Mouse (Mus musculus) C2C12 (cell line): ENCODE results near the gene Gpr108. TPM values are rescaled to one million over a fixed set of nuclear protein-coding genes. Genes with fewer than 3 reads are reported as not detected.
A peak's percentile ranks its signal among the peaks of the same experiment; 100 is the strongest.

Source experiments
- H3K27me3 ChIP-seq: one replicate; pipeline ENCODE4 v1.6.1; 2011; ENCODE audit not compliant: control insufficient read depth, insufficient read depth, insufficient read length
- H3K36me3 ChIP-seq: one replicate; pipeline ENCODE4 v1.6.1; 2011; ENCODE audit not compliant: control insufficient read depth, insufficient read depth
- H3K4me3 ChIP-seq: one replicate; pipeline ENCODE4 v1.5.1; 2011; ENCODE audit warnings: mild to moderate bottlenecking, control low read depth; ENCODE audit not compliant: poor library complexity, insufficient read depth, severe bottlenecking
- H3K79me2 ChIP-seq: one replicate; pipeline ENCODE4 v1.6.1; 2011; ENCODE audit not compliant: control insufficient read depth, insufficient read depth
- H3K79me3 ChIP-seq: one replicate; pipeline ENCODE4 v1.6.1; 2011; ENCODE audit warnings: low read depth, control low read depth
- H3ac ChIP-seq: one replicate; pipeline ENCODE3; 2011; ENCODE audit warnings: low read depth; ENCODE audit not compliant: control insufficient read depth, insufficient read length
- CEBPB ChIP-seq: IDR thresholded peaks from one replicate; pipeline ENCODE4 v1.6.1; 2011; ENCODE audit warnings: low read depth, mild to moderate bottlenecking, control low read depth, moderate library complexity
- CTCF ChIP-seq: IDR thresholded peaks from one replicate; pipeline ENCODE4 v1.5.1; 2011; ENCODE audit not compliant: control insufficient read depth, insufficient read depth, insufficient read length
- FOSL1 ChIP-seq: IDR thresholded peaks from one replicate; pipeline ENCODE4 v1.8.0; 2011; ENCODE audit warnings: mild to moderate bottlenecking, low read length; ENCODE audit not compliant: poor library complexity, insufficient read depth, severe bottlenecking
- MAX ChIP-seq: IDR thresholded peaks from one replicate; pipeline ENCODE4 v1.6.1; 2011; ENCODE audit warnings: mild to moderate bottlenecking, control low read depth
- MYOD1 ChIP-seq: IDR thresholded peaks from one replicate; pipeline ENCODE4 v1.6.1; 2011; ENCODE audit warnings: low read depth; ENCODE audit not compliant: control insufficient read depth, insufficient read length
- MYOG ChIP-seq: IDR thresholded peaks from one replicate; pipeline ENCODE4 v1.6.1; 2011; ENCODE audit not compliant: control insufficient read depth, insufficient read length; ENCODE audit errors: extremely low read depth
- USF1 ChIP-seq: IDR thresholded peaks from one replicate; pipeline ENCODE4 v1.6.1; 2011; ENCODE audit warnings: low read depth, mild to moderate bottlenecking, control low read depth, moderate library complexity
- polyA plus RNA-seq: library from polyadenylated mRNA; unstranded; fragments of >200 nt; fragmentation: generic; extraction: Trizol; gene quantifications from one replicate; pipeline ENCODE4 v1.2.1, GENCODE M21; 2012; ENCODE audit warnings: missing spikeins

Gpr108 gene
- polyA plus RNA-seq, 1 experiment = 24.7 TPM

DNA sequence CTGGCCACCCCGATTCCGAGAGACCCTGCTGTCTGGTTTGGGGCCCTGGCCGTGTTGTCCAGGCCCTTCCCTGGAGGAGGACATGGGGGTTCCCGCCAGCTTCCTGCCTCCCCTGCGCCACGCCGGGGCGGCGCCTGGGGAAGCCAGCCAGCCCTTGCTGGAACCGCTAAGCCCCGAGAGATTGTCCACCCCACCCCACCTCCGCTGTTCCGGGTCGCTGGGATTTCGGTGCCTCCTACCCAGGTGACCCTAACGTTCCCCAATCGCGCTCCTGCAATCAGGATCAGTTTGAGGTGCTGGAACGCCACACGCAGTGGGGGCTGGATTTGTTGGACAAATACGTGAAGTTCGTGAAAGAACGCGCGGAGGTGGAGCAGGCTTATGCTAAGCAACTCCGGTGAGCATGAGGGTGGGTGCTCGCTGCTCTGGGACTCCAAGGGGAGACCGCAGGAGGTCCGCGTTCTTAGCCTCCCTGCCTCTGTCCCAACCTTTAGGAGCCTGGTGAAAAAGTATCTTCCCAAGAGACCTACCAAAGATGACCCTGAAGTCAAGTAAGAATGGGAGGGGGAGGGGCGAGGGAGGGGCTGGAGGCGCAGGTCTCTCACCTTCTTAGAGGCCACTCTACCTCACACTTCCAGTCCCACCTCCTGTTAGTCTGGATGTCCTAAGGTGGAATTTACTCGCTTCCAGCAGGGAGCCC lies 2.4 kb upstream of the Gpr108 start:
- H3K36me3 ChIP-seq = peaks cover 23% of the 10 kb centered on the region
- H3K4me3 ChIP-seq = peak overlapping the region; percentile 83
- peaks cover 24% of the 10 kb centered on the region for H3K79me3 ChIP-seq
- H3K79me2 ChIP-seq = peaks cover 41% of the 10 kb centered on the region
- H3ac ChIP-seq = peak overlapping the region; percentile 56
- no peak for TF ChIP-seq MYOD1
- no peak for TF ChIP-seq FOSL1
- TF ChIP-seq CTCF = no peak
- no peak for TF ChIP-seq CEBPB
- TF ChIP-seq USF1 = no peak
- TF ChIP-seq MAX = no peak
- no peak for TF ChIP-seq MYOG
- H3K27me3 ChIP-seq = no peaks in the 10 kb centered on the region

- peaks cover 24% of the 10 kb centered on the region for H3K79me3 ChIP-seq
- H3ac ChIP-seq = peak within 1 kb of the TSS; percentile 85
- H3K36me3 ChIP-seq = peaks cover 12% of the 10 kb centered on the region
- peak within 1 kb of the TSS; percentile 83 for H3K4me3 ChIP-seq
- no peaks in the 10 kb centered on the region for H3K27me3 ChIP-seq
- peaks cover 41% of the 10 kb centered on the region for H3K79me2 ChIP-seq
- TF ChIP-seq CTCF = peak; percentile 4
- no peak for TF ChIP-seq MYOD1
- TF ChIP-seq FOSL1 = no peak
- no peak for TF ChIP-seq MYOG
- TF ChIP-seq MAX = no peak
- peak; percentile 60 for TF ChIP-seq USF1
These were observed 1.2 kb upstream of the Gpr108 start, which contains the start of gene Trip10 for GRCm38 (mm10) chr17:57249186-57250181. Trip10 (plus strand) TSS chr17:57249455.

DNA sequence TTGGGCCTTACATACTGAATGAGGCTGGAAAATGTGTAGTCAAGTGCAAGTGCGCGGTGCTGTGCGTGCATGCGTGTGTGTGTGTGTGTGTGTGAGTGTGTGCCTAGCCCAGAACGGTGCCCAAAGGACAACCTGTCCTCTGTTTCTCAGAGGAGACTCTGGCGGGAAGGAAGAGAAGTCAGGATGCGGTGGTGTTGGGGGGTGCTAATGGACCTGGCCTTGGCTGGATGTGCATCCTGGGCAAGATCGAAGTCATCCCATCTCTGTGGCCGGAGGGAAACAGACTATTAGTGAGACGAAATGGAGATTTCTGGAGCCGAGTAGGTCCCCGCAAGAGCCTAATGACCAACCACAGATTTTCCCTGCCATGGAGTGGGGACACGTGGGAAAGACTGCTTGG lies 525 bp upstream of the Gpr108 start:
- peak overlapping the region; percentile 34 for H3K4me3 ChIP-seq
- H3K36me3 ChIP-seq = peaks cover 5% of the 10 kb centered on the region
- peaks cover 41% of the 10 kb centered on the region for H3K79me2 ChIP-seq
- no peaks in the 10 kb centered on the region for H3K27me3 ChIP-seq
- H3K79me3 ChIP-seq = peaks cover 24% of the 10 kb centered on the region
- peak overlapping the region; percentile 53 for H3ac ChIP-seq
- TF ChIP-seq FOSL1 (no peak), MYOG (no peak), CEBPB (no peak), MAX (no peak), MYOD1 (no peak), USF1 (no peak), CTCF (no peak)

DNA sequence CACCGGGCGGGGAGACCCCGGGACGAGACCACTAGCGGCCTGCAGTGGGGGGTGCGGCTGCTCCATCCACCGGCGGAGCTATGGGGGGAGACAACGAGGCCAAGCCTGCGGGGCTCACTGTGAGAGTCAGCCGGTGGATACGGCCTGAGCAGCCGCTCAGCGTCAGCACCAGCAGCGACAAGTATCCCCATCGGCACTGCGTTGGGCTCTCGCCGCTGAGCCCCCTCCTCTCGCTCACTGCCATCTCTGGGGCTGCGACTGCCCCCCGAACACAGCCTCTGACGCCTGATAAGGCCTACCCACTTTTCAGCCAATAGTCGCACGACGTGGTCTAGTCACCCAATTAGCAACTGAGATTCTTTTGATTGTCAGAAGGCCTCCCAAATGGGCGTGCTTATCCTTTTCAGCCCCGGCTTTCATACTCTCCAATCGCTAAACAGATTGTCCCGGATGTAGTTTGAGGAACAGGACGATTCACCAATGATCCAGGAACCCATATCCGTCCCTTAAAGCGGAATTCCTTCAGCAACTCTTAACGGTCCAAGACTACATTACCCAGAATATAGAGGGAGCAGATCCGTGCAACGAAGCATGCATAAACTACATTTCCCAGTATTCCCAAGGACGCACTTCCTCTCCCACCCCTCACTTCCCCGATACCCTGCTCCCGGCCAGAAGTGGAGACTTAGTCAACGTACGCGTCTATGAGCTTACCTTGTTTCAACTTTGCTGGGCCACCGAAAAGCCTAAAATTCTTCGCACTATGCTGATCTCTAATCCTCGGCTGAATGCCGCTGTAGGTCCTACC lies 649 bp downstream of the Gpr108 start:
- Histone ChIP-seq H3K27me3 (no peaks in the 10 kb centered on the region), H3K4me3 (peak overlapping the region; percentile 70), H3K36me3 (peaks cover 3% of the 10 kb centered on the region), H3K79me2 (peaks cover 33% of the 10 kb centered on the region), H3ac (peak overlapping the region; percentile 96), H3K79me3 (peaks cover 24% of the 10 kb centered on the region)
- TF ChIP-seq MYOG = no peak
- TF ChIP-seq MYOD1 = no peak
- TF ChIP-seq CEBPB = no peak
- no peak for TF ChIP-seq CTCF
- TF ChIP-seq USF1 = no peak
- TF ChIP-seq MAX = no peak
- TF ChIP-seq FOSL1 = no peak
